Mouse (Mus musculus): ENCODE results near the gene Hhip.

- peak; percentile 57 for TF ChIP-seq CTCF (IDR thresholded peaks at IDR 0.05; ENCODE audit: low read depth)
- no peak for TF ChIP-seq EP300 (IDR thresholded peaks at IDR 0.05; ENCODE audit: low read depth)
Observed at GRCm38 (mm10) chr8:79952857-79953256, 104.9 kb downstream of the Hhip start.
